Mouse (Mus musculus) myocyte (in vitro differentiated cells): Measurements from ENCODE around the gene Klc4. TPM values are rescaled to one million over a fixed set of nuclear protein-coding genes. Genes with fewer than 3 reads are reported as not detected.

Experiments
- H3K27me3 ChIP-seq: one replicate; pipeline ENCODE4 v1.6.1; 2011; ENCODE audit not compliant: control insufficient read depth, insufficient read depth, insufficient read length
- H3K36me3 ChIP-seq: one replicate; pipeline ENCODE4 v1.6.1; 2011; ENCODE audit not compliant: control insufficient read depth, insufficient read depth
- H3K4me2 ChIP-seq: one replicate; pipeline ENCODE4 v1.6.1; 2011; ENCODE audit warnings: low read depth, control low read depth
- H3K4me3 ChIP-seq: one replicate; pipeline ENCODE4 v1.5.1; 2011; ENCODE audit warnings: mild to moderate bottlenecking, control low read depth, moderate library complexity
- H3K79me2 ChIP-seq: one replicate; pipeline ENCODE4 v1.6.1; 2011; ENCODE audit not compliant: control insufficient read depth, insufficient read depth
- H3ac ChIP-seq: one replicate; pipeline ENCODE4 v1.6.1; 2011; ENCODE audit not compliant: control insufficient read depth, insufficient read length
- CEBPB ChIP-seq: IDR thresholded peaks from 2 replicates; pipeline ENCODE4 v1.6.1; 2011; ENCODE audit warnings: mild to moderate bottlenecking, moderate library complexity; ENCODE audit not compliant: poor library complexity, insufficient read depth, severe bottlenecking
- E2F4 ChIP-seq: IDR thresholded peaks from one replicate; pipeline ENCODE4 v1.6.1; 2011; ENCODE audit warnings: mild to moderate bottlenecking, control low read depth, moderate library complexity; ENCODE audit not compliant: insufficient read depth
- MAX ChIP-seq: IDR thresholded peaks from one replicate; pipeline ENCODE4 v1.6.1; 2011; ENCODE audit warnings: low read depth, mild to moderate bottlenecking, control low read depth
- MYOD1 ChIP-seq, 3 experiments: IDR thresholded peaks; one replicate each; pipeline ENCODE4 v1.6.1; 2011; ENCODE audit warnings: control low read depth in 2 of 3, low read depth in 2 of 3, mild to moderate bottlenecking in 2 of 3, moderate library complexity in 1 of 3; ENCODE audit not compliant: insufficient read length in 2 of 3, control insufficient read depth in 1 of 3
- MYOG ChIP-seq, 3 experiments: IDR thresholded peaks; one replicate each; pipeline ENCODE4 v1.6.1; 2011; ENCODE audit warnings: control low read depth in 2 of 3, low read depth in 2 of 3, mild to moderate bottlenecking in 2 of 3; ENCODE audit not compliant: insufficient read length in 2 of 3, control insufficient read depth in 1 of 3, insufficient read depth in 1 of 3
- POLR2A ChIP-seq: IDR thresholded peaks from one replicate; pipeline ENCODE4 v1.6.1; 2011; ENCODE audit warnings: low read depth, mild to moderate bottlenecking, control low read depth, moderate library complexity; ENCODE audit not compliant: insufficient read length
- POLR2AphosphoS2 ChIP-seq: IDR thresholded peaks from one replicate; pipeline ENCODE4 v1.6.1; 2011; ENCODE audit warnings: low read depth, control low read depth; ENCODE audit not compliant: insufficient read length
- REST ChIP-seq: IDR thresholded peaks from one replicate; pipeline ENCODE4 v1.6.1; 2011; ENCODE audit warnings: mild to moderate bottlenecking, control low read depth, moderate library complexity; ENCODE audit not compliant: insufficient read depth, insufficient read length
- SRF ChIP-seq: IDR thresholded peaks from one replicate; pipeline ENCODE4 v1.6.1; 2011; ENCODE audit warnings: low read depth; ENCODE audit not compliant: control insufficient read depth, insufficient read length
- TCF12 ChIP-seq: IDR thresholded peaks from one replicate; pipeline ENCODE4 v1.6.1; 2011; ENCODE audit warnings: mild to moderate bottlenecking, control low read depth; ENCODE audit not compliant: poor library complexity, insufficient read depth, severe bottlenecking
- TCF3 ChIP-seq: IDR thresholded peaks from one replicate; pipeline ENCODE4 v1.6.1; 2011; ENCODE audit warnings: low read depth, control low read depth; ENCODE audit not compliant: insufficient read length
- USF1 ChIP-seq: IDR thresholded peaks from one replicate; pipeline ENCODE4 v1.6.1; 2011; ENCODE audit warnings: low read depth, mild to moderate bottlenecking, control low read depth, moderate library complexity
- polyA plus RNA-seq: library from polyadenylated mRNA; unstranded; fragments of >200 nt; fragmentation: generic; extraction: Trizol; gene quantifications from one replicate; pipeline ENCODE4 v1.2.1, GENCODE M21; 2012; ENCODE audit warnings: missing spikeins

Gene Klc4
- polyA plus RNA-seq, 1 experiment = 19.2 TPM

GRCm38 (mm10) chr17:46605987-46606386, 39.8 kb downstream of the Klc4 start:
- Histone ChIP-seq H3ac (no peak overlapping the region), H3K27me3 (no peaks in the 10 kb centered on the region), H3K4me3 (no peak overlapping the region), H3K4me2 (no peak overlapping the region), H3K36me3 (no peaks in the 10 kb centered on the region), H3K79me2 (no peaks in the 10 kb centered on the region)
- TF ChIP-seq POLR2A = no peak

GRCm38 (mm10) chr17:46605126-46605525, 40.7 kb downstream of the Klc4 start:
- TF ChIP-seq POLR2AphosphoS2 (no peak), MYOD1 (IDR thresholded peaks at IDR 0.05; ENCODE audit: control insufficient read depth in 1 of 3, insufficient read length in 2 of 3, low read depth in 2 of 3) (no peak), MYOG (IDR thresholded peaks at IDR 0.05; ENCODE audit: control insufficient read depth in 1 of 3, insufficient read depth in 1 of 3, insufficient read length in 2 of 3, low read depth in 2 of 3) (no peak), CEBPB (no peak), MAX (no peak), POLR2A (no peak), USF1 (no peak), SRF (no peak), E2F4 (no peak), TCF12 (no peak), TCF3 (no peak), REST (no peak)
- no peaks in the 10 kb centered on the region for H3K36me3 ChIP-seq
- H3K79me2 ChIP-seq = no peaks in the 10 kb centered on the region
- H3ac ChIP-seq = no peak overlapping the region
- H3K27me3 ChIP-seq = no peaks in the 10 kb centered on the region
- no peak overlapping the region for H3K4me2 ChIP-seq
- H3K4me3 ChIP-seq = no peak overlapping the region

DNA sequence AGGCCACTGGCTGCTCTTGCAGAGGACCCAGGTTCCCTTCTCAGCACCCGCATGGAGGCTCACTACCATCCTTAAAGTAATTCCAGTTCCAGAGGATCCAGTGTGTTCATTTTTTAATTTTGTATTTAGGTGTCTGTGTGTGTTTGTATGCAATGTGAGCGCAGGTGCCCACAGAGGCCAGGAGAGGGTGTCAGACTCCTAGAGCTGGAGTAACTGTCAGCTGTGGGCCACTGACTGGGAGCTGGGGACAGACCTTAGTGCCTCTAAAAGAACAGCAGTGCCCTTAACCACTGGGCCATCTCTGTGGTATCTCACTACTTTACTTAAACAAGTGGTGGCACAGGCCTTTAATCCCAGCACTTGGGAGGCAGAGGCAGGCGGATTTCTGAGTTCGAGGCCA, 42.6 kb downstream of the Klc4 start:
- no peak overlapping the region for H3K4me2 ChIP-seq
- no peak overlapping the region for H3ac ChIP-seq
- no peaks in the 10 kb centered on the region for H3K79me2 ChIP-seq
- TF ChIP-seq TCF3 = no peak
- TF ChIP-seq POLR2A = no peak
- TF ChIP-seq CEBPB = no peak
- TF ChIP-seq POLR2AphosphoS2 = no peak
- TF ChIP-seq TCF12 = no peak
- H3K4me3 ChIP-seq = no peak overlapping the region
- H3K36me3 ChIP-seq = no peaks in the 10 kb centered on the region
- H3K27me3 ChIP-seq = no peaks in the 10 kb centered on the region

- H3K79me2 ChIP-seq = no peaks in the 10 kb centered on the region
- no peak overlapping the region for H3K4me3 ChIP-seq
- no peaks in the 10 kb centered on the region for H3K27me3 ChIP-seq
- no peak overlapping the region for H3K4me2 ChIP-seq
- TF ChIP-seq MYOD1 (IDR thresholded peaks at IDR 0.05; ENCODE audit: control insufficient read depth in 1 of 3, insufficient read length in 2 of 3, low read depth in 2 of 3) = peak in 2 of 3 experiments; percentile 29 to 48
- TF ChIP-seq POLR2A = no peak
- peak in 2 of 3 experiments; percentile 31 to 70 for TF ChIP-seq MYOG (IDR thresholded peaks at IDR 0.05; ENCODE audit: control insufficient read depth in 1 of 3, insufficient read depth in 1 of 3, insufficient read length in 2 of 3, low read depth in 2 of 3)
- no peaks in the 10 kb centered on the region for H3K36me3 ChIP-seq
- no peak overlapping the region for H3ac ChIP-seq
Measured at GRCm38 (mm10) chr17:46602212-46602611, 43.6 kb downstream of the Klc4 start.

DNA sequence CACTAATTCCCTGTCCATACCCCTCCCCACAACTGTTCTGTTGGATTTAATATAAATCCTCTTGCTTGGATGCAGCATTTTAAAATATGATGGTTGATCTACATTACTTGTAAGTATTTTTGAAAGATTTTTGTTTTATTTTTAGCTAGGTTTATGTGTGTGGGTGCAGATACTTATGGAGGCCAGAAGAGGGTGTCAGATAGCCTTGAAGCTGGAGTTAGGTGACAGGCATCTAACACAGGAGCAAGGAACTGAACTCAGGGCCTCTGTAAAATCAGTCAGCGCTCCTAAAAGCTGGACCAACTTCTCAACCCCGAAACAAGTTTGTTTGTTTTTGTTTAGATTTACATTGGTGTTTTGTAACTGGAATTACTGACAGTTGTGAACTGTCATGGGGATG, 45.3 kb downstream of the Klc4 start:
- Histone ChIP-seq H3K4me3 (no peak overlapping the region), H3K27me3 (no peaks in the 10 kb centered on the region), H3ac (no peak overlapping the region), H3K79me2 (no peaks in the 10 kb centered on the region), H3K4me2 (no peak overlapping the region), H3K36me3 (no peaks in the 10 kb centered on the region)
- TF ChIP-seq E2F4 = no peak
- no peak for TF ChIP-seq REST
- TF ChIP-seq CEBPB = no peak
- no peak for TF ChIP-seq TCF12

- Histone ChIP-seq H3K36me3 (no peaks in the 10 kb centered on the region), H3K4me2 (no peak overlapping the region), H3K79me2 (no peaks in the 10 kb centered on the region), H3K4me3 (no peak overlapping the region), H3K27me3 (no peaks in the 10 kb centered on the region), H3ac (no peak overlapping the region)
- TF ChIP-seq USF1 = no peak
- TF ChIP-seq POLR2AphosphoS2 = no peak
- TF ChIP-seq MAX = no peak
- TF ChIP-seq TCF12 = no peak
- TF ChIP-seq MYOD1 (IDR thresholded peaks at IDR 0.05; ENCODE audit: control insufficient read depth in 1 of 3, insufficient read length in 2 of 3, low read depth in 2 of 3) = no peak
- TF ChIP-seq REST = no peak
- TF ChIP-seq MYOG (IDR thresholded peaks at IDR 0.05; ENCODE audit: control insufficient read depth in 1 of 3, insufficient read depth in 1 of 3, insufficient read length in 2 of 3, low read depth in 2 of 3) = no peak
- TF ChIP-seq CEBPB = no peak
- TF ChIP-seq E2F4 = no peak
- no peak for TF ChIP-seq SRF
- TF ChIP-seq TCF3 = no peak
- no peak for TF ChIP-seq POLR2A
Measured at GRCm38 (mm10) chr17:46598963-46599362, 46.9 kb downstream of the Klc4 start.
